Mouse (Mus musculus): ENCODE measurements around the gene Slc35a5.
A peak's percentile ranks its signal among the peaks of the same experiment; 100 is the strongest.

The Slc35a5 gene

DNA sequence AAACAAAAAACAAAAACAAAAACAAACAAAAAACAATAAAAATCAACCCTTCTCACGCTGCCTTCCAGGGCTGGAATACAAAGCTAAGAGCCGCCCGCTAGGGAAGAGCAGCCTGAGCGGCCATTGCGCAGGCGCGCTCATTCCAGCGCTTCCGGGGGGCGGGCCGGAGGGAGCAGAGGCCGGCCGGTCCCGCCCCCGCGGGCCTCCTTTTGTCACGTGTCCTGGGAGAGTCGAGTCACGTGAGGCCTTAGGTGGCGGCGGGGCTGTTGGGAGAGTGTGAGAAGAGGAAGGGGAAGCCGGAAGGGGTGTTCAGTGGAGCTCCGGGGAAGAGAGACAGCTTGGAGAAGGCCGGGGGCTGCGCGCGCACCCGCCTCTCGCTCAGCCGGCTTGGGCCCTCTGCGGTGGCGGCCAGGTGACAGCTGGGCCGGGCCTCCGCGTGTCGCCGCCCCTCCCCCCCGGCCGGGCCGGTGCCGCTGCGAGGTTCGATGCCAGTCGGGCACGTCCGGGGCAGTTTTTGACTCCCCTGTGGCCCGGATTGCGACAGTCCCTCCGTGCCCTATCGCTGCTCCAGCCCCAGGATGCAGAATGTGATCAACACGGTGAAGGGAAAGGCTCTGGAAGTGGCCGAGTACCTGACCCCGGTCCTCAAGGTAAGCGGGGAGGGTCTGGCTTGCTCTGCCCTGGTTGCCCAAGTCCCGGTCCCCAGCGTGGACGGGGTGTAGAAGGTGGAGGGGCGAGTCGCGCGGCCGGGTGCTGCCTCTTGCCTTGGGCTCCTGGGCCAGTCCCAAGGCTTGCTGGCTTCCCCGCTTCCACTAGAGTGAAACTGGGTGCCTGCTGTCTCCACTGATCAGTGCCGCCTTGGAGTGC is at the start of gene Slc35a5, which contains the start of gene Atg3:
TSS of gene Slc35a5 (minus strand) at position 185 of the 867 bp plus-strand sequence.
TSS of gene Atg3 (plus strand) at position 264 of the 867 bp plus-strand sequence.
- DNase-seq (ENCODE audit: low read depth) = peak; percentile 94

GRCm38 (mm10) chr16:45204859-45205670 is 46.6 kb upstream of the Slc35a5 start:
- DNase-seq (ENCODE audit: low read depth) = no peak

- DNase-seq (ENCODE audit: low read depth) = no peak
Observed at GRCm38 (mm10) chr16:45204438-45204837, 45.9 kb upstream of the Slc35a5 start.

GRCm38 (mm10) chr16:45201395-45201794 is 42.9 kb upstream of the Slc35a5 start:
- DNase-seq (ENCODE audit: low read depth) = no peak

- peak; percentile 76 for DNase-seq (ENCODE audit: low read depth)
Observed at GRCm38 (mm10) chr16:45196816-45197215, 38.3 kb upstream of the Slc35a5 start.

GRCm38 (mm10) chr16:45192613-45193012 is 34.1 kb upstream of the Slc35a5 start:
- peak; percentile 62 for DNase-seq (ENCODE audit: low read depth)

DNA sequence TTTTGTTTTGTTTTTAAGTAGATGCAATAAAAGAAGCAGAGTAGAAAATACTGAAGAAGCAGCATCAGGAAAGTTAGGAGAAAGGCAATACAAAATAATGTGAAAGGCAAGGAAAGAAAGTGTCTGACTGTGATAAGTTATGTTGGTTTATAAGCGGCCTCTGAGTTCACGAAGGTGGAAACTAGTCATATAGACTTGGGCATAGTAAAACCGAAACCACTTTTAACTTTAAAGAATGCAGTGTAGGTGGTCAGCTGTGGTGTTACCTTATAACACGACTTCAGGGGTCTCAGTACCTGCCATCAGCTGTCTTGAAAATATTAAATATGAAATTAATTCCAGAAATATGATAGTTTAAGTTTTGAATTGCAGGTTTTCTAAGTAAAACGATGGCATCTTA is 23.3 kb upstream of the Slc35a5 start:
- no peak for DNase-seq (ENCODE audit: low read depth)

- no peak for DNase-seq (ENCODE audit: low read depth)
Observed at GRCm38 (mm10) chr16:45178552-45178951, 20.0 kb upstream of the Slc35a5 start.

DNA sequence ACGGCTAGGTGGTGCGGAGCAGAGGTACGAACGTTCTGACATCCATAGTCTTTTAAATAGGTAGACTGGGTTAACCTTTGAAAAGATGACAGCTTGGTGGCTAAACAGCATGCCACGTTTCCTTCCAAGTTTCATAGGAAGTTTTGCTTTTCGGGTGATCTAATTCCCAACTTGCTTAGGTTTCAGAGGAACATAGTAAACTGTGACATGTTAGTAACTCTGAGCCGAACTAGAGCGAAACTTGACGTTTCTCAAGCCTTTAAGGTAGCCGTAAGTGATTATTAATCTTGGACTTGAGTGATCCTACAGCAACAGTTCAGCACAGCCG is 847 bp upstream of the Slc35a5 start:
- DNase-seq (ENCODE audit: low read depth) = no peak

- DNase-seq (ENCODE audit: low read depth) = peak; percentile 56
Observed at GRCm38 (mm10) chr16:45158136-45158521, 377 bp downstream of the Slc35a5 start.

DNA sequence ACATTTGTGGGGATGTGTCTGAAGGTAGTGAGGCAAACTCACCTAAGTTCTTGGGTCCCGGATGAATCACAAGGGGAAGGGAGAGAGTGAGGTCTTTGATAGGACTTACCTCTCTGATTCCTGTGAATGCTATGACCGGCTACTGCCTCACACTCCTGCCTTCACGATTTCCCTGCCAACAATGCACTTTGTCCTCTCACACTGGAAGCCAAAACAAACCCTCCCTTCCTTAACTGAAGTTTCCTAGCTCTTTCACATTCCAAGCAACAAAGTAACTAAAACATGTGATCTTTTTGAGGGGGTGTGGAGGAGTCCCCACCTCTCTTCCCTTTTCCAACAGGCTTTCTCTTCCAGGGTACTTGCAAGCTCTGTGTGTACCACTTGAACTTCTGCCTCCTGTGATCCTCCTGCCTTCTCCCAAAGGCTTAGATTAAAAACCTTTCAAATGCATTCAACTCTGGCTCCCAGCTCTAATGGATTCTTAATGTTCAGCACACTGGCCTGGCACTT is 3.7 kb downstream of the Slc35a5 start:
- DNase-seq (ENCODE audit: low read depth) = no peak

DNA sequence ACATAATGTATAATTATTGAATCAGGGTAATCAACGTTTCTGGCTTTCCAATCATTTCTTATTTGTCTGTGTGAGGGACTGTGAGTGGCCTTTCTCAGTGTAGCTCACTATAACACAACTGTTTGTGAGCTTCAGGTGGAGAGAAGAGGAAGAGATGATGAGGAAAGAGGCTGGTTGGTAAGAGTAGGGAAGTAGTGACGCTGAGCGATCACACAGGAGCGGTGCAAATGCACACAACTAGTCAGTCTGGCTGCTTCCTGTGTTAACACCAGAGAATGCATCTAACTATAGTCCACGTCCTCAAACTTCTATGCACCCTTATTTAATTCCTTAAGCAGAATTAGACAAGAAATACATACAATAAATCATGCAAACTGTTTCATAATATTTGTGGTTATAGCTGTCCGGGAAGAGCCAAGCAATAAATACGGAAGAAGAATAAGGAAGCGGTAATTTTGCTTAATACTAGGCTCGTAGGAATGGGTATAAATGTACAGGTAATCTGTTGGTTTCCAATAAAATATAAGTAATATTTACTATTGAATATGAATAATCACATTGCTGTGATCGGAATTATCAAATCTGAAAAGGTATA is 9.9 kb downstream of the Slc35a5 start:
- no peak for DNase-seq (ENCODE audit: low read depth)

DNA sequence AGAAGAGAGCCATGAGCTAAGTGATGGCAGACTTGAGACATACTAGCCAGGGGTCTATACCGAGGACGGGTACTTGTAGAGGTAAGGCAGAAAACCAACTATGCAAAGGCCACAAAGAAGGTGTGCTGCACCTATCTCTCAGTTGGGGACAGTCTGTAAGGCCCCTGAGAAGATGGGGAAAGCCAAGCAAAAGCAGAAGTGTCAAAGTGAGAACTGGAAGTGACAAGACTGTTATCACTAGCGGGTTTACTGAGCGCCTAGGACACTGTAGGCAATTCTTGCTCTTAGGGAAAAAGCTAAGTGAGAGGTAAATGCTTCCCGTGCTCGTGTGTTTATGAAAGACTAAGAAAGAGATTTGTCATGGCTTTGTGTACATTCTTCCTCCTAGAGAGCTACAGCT is 13.4 kb downstream of the Slc35a5 start:
- DNase-seq (ENCODE audit: low read depth) = no peak

DNA sequence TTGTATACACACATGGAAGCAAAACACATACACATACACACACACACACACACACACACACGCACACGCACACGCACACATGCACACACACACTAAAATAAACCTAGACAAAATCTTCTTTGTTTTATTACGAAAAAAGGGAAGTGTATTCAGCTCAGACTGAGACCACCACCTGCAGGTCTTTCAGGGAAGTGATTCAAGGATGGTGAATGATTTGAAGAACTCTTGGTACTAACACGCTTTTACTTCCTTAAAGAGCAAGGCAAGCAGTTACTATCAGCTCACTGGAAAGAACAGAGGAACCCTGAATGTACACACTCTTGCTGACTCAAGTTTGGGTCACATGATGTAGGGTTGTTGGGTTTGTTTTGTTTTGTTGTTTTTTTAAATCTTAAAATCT is 15.9 kb downstream of the Slc35a5 start:
- DNase-seq (ENCODE audit: low read depth) = no peak

DNA sequence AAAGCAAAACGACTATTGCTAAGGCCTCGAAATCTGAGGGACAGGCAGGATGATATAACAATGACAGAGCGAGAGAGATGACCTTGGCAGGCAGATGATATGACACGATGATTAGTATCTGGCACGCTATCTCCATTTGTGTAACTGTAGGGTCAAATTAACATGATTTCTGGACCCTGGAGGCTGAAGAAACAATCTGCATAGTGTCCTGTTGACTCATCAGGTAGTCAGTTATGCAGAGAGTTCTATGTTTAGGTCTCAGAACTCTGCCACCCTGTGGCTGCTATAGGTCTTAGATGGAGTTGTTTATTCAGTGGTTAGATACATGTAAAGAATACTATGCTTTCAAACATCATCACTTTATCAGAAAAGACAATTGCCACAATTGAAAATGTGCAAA is 16.8 kb downstream of the Slc35a5 start:
- no peak for DNase-seq (ENCODE audit: low read depth)

- no peak for DNase-seq (ENCODE audit: low read depth)
Observed at GRCm38 (mm10) chr16:45127936-45128710, 30.4 kb downstream of the Slc35a5 start.

- no peak for DNase-seq (ENCODE audit: low read depth)
Observed at GRCm38 (mm10) chr16:45124230-45125203, 34.0 kb downstream of the Slc35a5 start.

DNA sequence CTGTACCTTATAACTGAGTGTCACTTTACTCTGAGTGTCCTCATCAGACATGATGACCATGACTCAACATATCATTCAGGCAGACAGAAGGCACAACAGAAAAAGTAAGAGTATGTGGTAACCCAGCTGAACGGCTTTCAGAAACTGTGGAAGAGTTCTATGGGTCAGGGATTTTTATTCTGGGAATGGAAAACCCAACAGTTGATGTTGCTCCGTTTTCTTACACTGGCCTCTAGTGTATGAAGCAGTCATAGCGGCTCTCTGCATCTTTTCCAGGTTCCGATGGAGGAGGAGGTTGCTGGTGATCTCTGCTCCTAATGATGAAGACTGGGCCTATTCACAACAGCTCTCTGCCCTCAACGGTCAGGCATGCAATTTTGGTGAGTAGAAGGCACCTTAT is 35.9 kb downstream of the Slc35a5 start:
- no peak for DNase-seq (ENCODE audit: low read depth)

- DNase-seq (ENCODE audit: low read depth) = no peak
Observed at GRCm38 (mm10) chr16:45120844-45121425, 37.6 kb downstream of the Slc35a5 start.

- DNase-seq (ENCODE audit: low read depth) = no peak
Observed at GRCm38 (mm10) chr16:45118760-45119159, 39.7 kb downstream of the Slc35a5 start.
